Mouse (Mus musculus): ENCODE data around the gene Tnp2. TPM values are rescaled to one million over a fixed set of nuclear protein-coding genes. Genes with fewer than 3 reads are reported as not detected.
"Not testable (repeated sequence)": the region's sequence is repeated elsewhere in the genome, so short reads cannot be mapped to it uniquely, and the experiment has no call there.

Gene Tnp2
- polyA plus RNA-seq, 1 experiment from 2014 or later, result not detected

GRCm38 (mm10) chr16:10805789-10806527 is 17.5 kb upstream of the Tnp2 start, which contains the start of gene Prm1:
Gene Prm1, minus strand, starts transcription at chr16:10805839.
- H3K9ac ChIP-seq (ENCODE audit: low read depth, low read length), result no peak within 1 kb of the TSS
- no peak within 1 kb of the TSS for H3K4me2 ChIP-seq (ENCODE audit: low read depth, low read length)
- no peaks in the 10 kb centered on the region for H3K9me3 ChIP-seq (replicated peaks; ENCODE audit: control insufficient read depth, low read length)
- no peaks in the 10 kb centered on the region for H3K27me3 ChIP-seq (ENCODE audit: control insufficient read depth, insufficient read depth, low read depth, low read length)
- H3K27ac ChIP-seq (ENCODE audit: low read length), result no peak within 1 kb of the TSS
- no peaks in the 10 kb centered on the region for H3K36me3 ChIP-seq (ENCODE audit: control insufficient read depth, insufficient read depth)
- no peaks in the 10 kb centered on the region for H3K4me1 ChIP-seq (ENCODE audit: control insufficient read depth, low read depth, low read length)
- no peak within 1 kb of the TSS for H3K4me3 ChIP-seq (ENCODE audit: low read depth, low read length)
- no peak for ATAC-seq (ENCODE audit: low read depth)
- 51% methylated on average over 10 of the region's 10 CpGs for WGBS (ENCODE audit: insufficient replicate concordance)

GRCm38 (mm10) chr16:10802420-10802819 is 14.0 kb upstream of the Tnp2 start:
- 64% methylated on average over 3 of the region's 3 CpGs for WGBS (ENCODE audit: insufficient replicate concordance)
- not testable (repeated sequence) for ATAC-seq (ENCODE audit: low read depth); H3K4me1 ChIP-seq (ENCODE audit: control insufficient read depth, low read depth, low read length); H3K27ac ChIP-seq (ENCODE audit: low read length); H3K4me3 ChIP-seq (ENCODE audit: low read depth, low read length); H3K36me3 ChIP-seq (ENCODE audit: control insufficient read depth, insufficient read depth); H3K4me2 ChIP-seq (ENCODE audit: low read depth, low read length); H3K9ac ChIP-seq (ENCODE audit: low read depth, low read length); H3K9me3 ChIP-seq (replicated peaks; ENCODE audit: control insufficient read depth, low read length); H3K27me3 ChIP-seq (ENCODE audit: control insufficient read depth, insufficient read depth, low read depth, low read length)

- H3K4me3 ChIP-seq (ENCODE audit: low read depth, low read length), result no peak within 1 kb of the TSS
- no peaks in the 10 kb centered on the region for H3K36me3 ChIP-seq (ENCODE audit: control insufficient read depth, insufficient read depth)
- no peak within 1 kb of the TSS for H3K4me2 ChIP-seq (ENCODE audit: low read depth, low read length)
- peaks cover 13% of the 10 kb centered on the region for H3K27me3 ChIP-seq (ENCODE audit: control insufficient read depth, insufficient read depth, low read depth, low read length)
- no peaks in the 10 kb centered on the region for H3K4me1 ChIP-seq (ENCODE audit: control insufficient read depth, low read depth, low read length)
- H3K9me3 ChIP-seq (replicated peaks; ENCODE audit: control insufficient read depth, low read length), result no peaks in the 10 kb centered on the region
- ATAC-seq (ENCODE audit: low read depth), result no peak
- WGBS (ENCODE audit: insufficient replicate concordance), result 63% methylated on average over 6 of the region's 6 CpGs
- no peak within 1 kb of the TSS for H3K27ac ChIP-seq (ENCODE audit: low read length)
- no peak within 1 kb of the TSS for H3K9ac ChIP-seq (ENCODE audit: low read depth, low read length)
Observed at GRCm38 (mm10) chr16:10796034-10796433, 7.6 kb upstream of the Tnp2 start, which contains the start of gene Prm2. Gene Prm2, minus strand, starts transcription at chr16:10796134.

- no peak for ATAC-seq (ENCODE audit: low read depth)
- Histone ChIP-seq H3K27me3 (ENCODE audit: control insufficient read depth, insufficient read depth, low read depth, low read length) (no peaks in the 10 kb centered on the region), H3K9ac (ENCODE audit: low read depth, low read length) (no peak within 1 kb of the TSS), H3K4me2 (ENCODE audit: low read depth, low read length) (no peak within 1 kb of the TSS), H3K4me1 (ENCODE audit: control insufficient read depth, low read depth, low read length) (peaks cover 3% of the 10 kb centered on the region; the same call in 1 of the 2 replicates), H3K9me3 (replicated peaks; ENCODE audit: control insufficient read depth, low read length) (no peaks in the 10 kb centered on the region), H3K36me3 (ENCODE audit: control insufficient read depth, insufficient read depth) (no peaks in the 10 kb centered on the region), H3K27ac (ENCODE audit: low read length) (no peak within 1 kb of the TSS), H3K4me3 (ENCODE audit: low read depth, low read length) (no peak within 1 kb of the TSS)
- 48% methylated on average over 9 of the region's 9 CpGs for WGBS (ENCODE audit: insufficient replicate concordance)
Observed at GRCm38 (mm10) chr16:10790702-10791101, 2.2 kb upstream of the Tnp2 start, which contains the start of gene Prm3. Gene Prm3, minus strand, starts transcription at chr16:10790914.

- WGBS (ENCODE audit: insufficient replicate concordance), result 47% methylated on average over 4 of the region's 4 CpGs
- Histone ChIP-seq H3K36me3 (ENCODE audit: control insufficient read depth, insufficient read depth) (no peaks in the 10 kb centered on the region), H3K4me2 (ENCODE audit: low read depth, low read length) (no peak overlapping the region)
Observed at GRCm38 (mm10) chr16:10788866-10789265, 406 bp upstream of the Tnp2 start.

GRCm38 (mm10) chr16:10787548-10788058 is 857 bp downstream of the Tnp2 start:
- peaks cover 7% of the 10 kb centered on the region for H3K4me1 ChIP-seq (ENCODE audit: control insufficient read depth, low read depth, low read length)
- no peak for ATAC-seq (ENCODE audit: low read depth)
- H3K4me2 ChIP-seq (ENCODE audit: low read depth, low read length), result no peak overlapping the region
- no peak overlapping the region for H3K9ac ChIP-seq (ENCODE audit: low read depth, low read length)
- no peaks in the 10 kb centered on the region for H3K36me3 ChIP-seq (ENCODE audit: control insufficient read depth, insufficient read depth)
- H3K27ac ChIP-seq (ENCODE audit: low read length), result no peak overlapping the region
- no peak overlapping the region for H3K4me3 ChIP-seq (ENCODE audit: low read depth, low read length)
- H3K9me3 ChIP-seq (replicated peaks; ENCODE audit: control insufficient read depth, low read length), result no peaks in the 10 kb centered on the region
- WGBS (ENCODE audit: insufficient replicate concordance), result 63% methylated on average over 7 of the region's 7 CpGs
- H3K27me3 ChIP-seq (ENCODE audit: control insufficient read depth, insufficient read depth, low read depth, low read length), result peaks cover 24% of the 10 kb centered on the region

More at GRCm38 (mm10) chr16:10788866-10789265, 406 bp upstream of the Tnp2 start:
- no peak for ATAC-seq (ENCODE audit: low read depth)
- Histone ChIP-seq H3K9ac (ENCODE audit: low read depth, low read length) (no peak overlapping the region), H3K4me3 (ENCODE audit: low read depth, low read length) (no peak overlapping the region), H3K27ac (ENCODE audit: low read length) (no peak overlapping the region), H3K4me1 (ENCODE audit: control insufficient read depth, low read depth, low read length) (peaks cover 7% of the 10 kb centered on the region), H3K9me3 (replicated peaks; ENCODE audit: control insufficient read depth, low read length) (no peaks in the 10 kb centered on the region), H3K27me3 (ENCODE audit: control insufficient read depth, insufficient read depth, low read depth, low read length) (peaks cover 12% of the 10 kb centered on the region)

- Histone ChIP-seq H3K36me3 (ENCODE audit: control insufficient read depth, insufficient read depth) (no peaks in the 10 kb centered on the region), H3K27ac (ENCODE audit: low read length) (no peak overlapping the region), H3K4me3 (ENCODE audit: low read depth, low read length) (no peak overlapping the region), H3K27me3 (ENCODE audit: control insufficient read depth, insufficient read depth, low read depth, low read length) (peaks cover 26% of the 10 kb centered on the region), H3K4me1 (ENCODE audit: control insufficient read depth, low read depth, low read length) (peaks cover 7% of the 10 kb centered on the region), H3K9me3 (replicated peaks; ENCODE audit: control insufficient read depth, low read length) (no peaks in the 10 kb centered on the region), H3K4me2 (ENCODE audit: low read depth, low read length) (peak overlapping the region; percentile 100), H3K9ac (ENCODE audit: low read depth, low read length) (no peak overlapping the region)
- ATAC-seq (ENCODE audit: low read depth), result no peak
- 48% methylated on average over 4 of the region's 4 CpGs for WGBS (ENCODE audit: insufficient replicate concordance)
Observed at GRCm38 (mm10) chr16:10786782-10787547, 1.5 kb downstream of the Tnp2 start.

- Histone ChIP-seq H3K4me2 (ENCODE audit: low read depth, low read length) (peak overlapping the region; percentile 100), H3K9me3 (replicated peaks; ENCODE audit: control insufficient read depth, low read length) (no peaks in the 10 kb centered on the region), H3K4me1 (ENCODE audit: control insufficient read depth, low read depth, low read length) (peaks cover 7% of the 10 kb centered on the region), H3K36me3 (ENCODE audit: control insufficient read depth, insufficient read depth) (no peaks in the 10 kb centered on the region), H3K27ac (ENCODE audit: low read length) (peak overlapping the region; percentile 87), H3K9ac (ENCODE audit: low read depth, low read length) (peak overlapping the region; percentile 74), H3K27me3 (ENCODE audit: control insufficient read depth, insufficient read depth, low read depth, low read length) (peaks cover 26% of the 10 kb centered on the region), H3K4me3 (ENCODE audit: low read depth, low read length) (peak overlapping the region; percentile 86)
- WGBS (ENCODE audit: insufficient replicate concordance), result 1% methylated on average over 9 of the region's 9 CpGs
- peak; percentile 44 for ATAC-seq (ENCODE audit: low read depth)
Observed at GRCm38 (mm10) chr16:10786288-10786687, 2.2 kb downstream of the Tnp2 start.

All from liver, embryonic 16.5 days (tissue).